Mouse (Mus musculus): ENCODE measurements around the gene Aspdh. TPM values are rescaled to one million over a fixed set of nuclear protein-coding genes. Genes with fewer than 3 reads are reported as not detected.
A peak's percentile ranks its signal among the peaks of the same experiment; 100 is the strongest.

Aspdh gene
- 0.88 and 1.6 TPM in 2 replicates for polyA plus RNA-seq (2014; fragmentation: Nextera tagmentation; extraction: Ambion mirVana)

GRCm38 (mm10) chr7:44465111-44465510, at the start of gene Aspdh:
TSS of gene Aspdh (plus strand) at chr7:44465391.
- Histone ChIP-seq H3K9me3 (ENCODE audit: control insufficient read depth, low read length) (no peaks in the 10 kb centered on the region), H3K4me2 (replicated peaks; ENCODE audit: low read depth, low read length) (no peak within 1 kb of the TSS), H3K27ac (ENCODE audit: low read depth, low read length) (no peak within 1 kb of the TSS), H3K4me1 (ENCODE audit: control insufficient read depth, insufficient read depth, low read length) (peaks cover 10% of the 10 kb centered on the region), H3K4me3 (ENCODE audit: low read length) (no peak within 1 kb of the TSS), H3K27me3 (ENCODE audit: control insufficient read depth, insufficient read depth, low read length) (peaks cover 45% of the 10 kb centered on the region), H3K9ac (ENCODE audit: low read depth, low read length) (no peak within 1 kb of the TSS), H3K36me3 (ENCODE audit: control insufficient read depth, insufficient read depth, low read length) (no peaks in the 10 kb centered on the region)
- WGBS, result 86% methylated on average over 2 of the region's 2 CpGs
- no peak for ATAC-seq (ENCODE audit: low FRiP score, low TSS enrichment)

- peak; percentile 47; the same call in 1 of the 2 replicates for ATAC-seq (ENCODE audit: low FRiP score, low TSS enrichment)
- Histone ChIP-seq H3K4me3 (ENCODE audit: low read length) (no peak overlapping the region; the same call in 1 of the 2 replicates), H3K36me3 (ENCODE audit: control insufficient read depth, insufficient read depth, low read length) (no peaks in the 10 kb centered on the region), H3K27ac (ENCODE audit: low read depth, low read length) (no peak overlapping the region), H3K4me2 (replicated peaks; ENCODE audit: low read depth, low read length) (peak overlapping the region; percentile 91; the same call in 1 of the 2 replicates), H3K9me3 (ENCODE audit: control insufficient read depth, low read length) (no peaks in the 10 kb centered on the region), H3K4me1 (ENCODE audit: control insufficient read depth, insufficient read depth, low read length) (0 out of 2 replicates have a peak, but pooled peaks cover 7% of the 10 kb centered on the region), H3K27me3 (ENCODE audit: control insufficient read depth, insufficient read depth, low read length) (peaks cover 53% of the 10 kb centered on the region), H3K9ac (ENCODE audit: low read depth, low read length) (no peak overlapping the region)
- whole genome bisulfite sequencing, result 6% methylated on average over 8 of the region's 8 CpGs
Measured at GRCm38 (mm10) chr7:44427666-44428065, 37.5 kb upstream of the Aspdh start.

GRCm38 (mm10) chr7:44428171-44428950, 36.8 kb upstream of the Aspdh start:
- no peaks in the 10 kb centered on the region for H3K9me3 ChIP-seq (ENCODE audit: control insufficient read depth, low read length)
- no peak overlapping the region for H3K27ac ChIP-seq (ENCODE audit: low read depth, low read length)
- ATAC-seq (ENCODE audit: low FRiP score, low TSS enrichment), result 0 out of 2 replicates have a peak, but pooled peaks have one; percentile 33
- H3K9ac ChIP-seq (ENCODE audit: low read depth, low read length), result peak overlapping the region; percentile 44; the same call in 1 of the 2 replicates
- peaks cover 53% of the 10 kb centered on the region for H3K27me3 ChIP-seq (ENCODE audit: control insufficient read depth, insufficient read depth, low read length)
- H3K4me2 ChIP-seq (replicated peaks; ENCODE audit: low read depth, low read length), result peak overlapping the region; percentile 91
- peak overlapping the region; percentile 47 for H3K4me3 ChIP-seq (ENCODE audit: low read length)
- 2% methylated on average over 17 of the region's 38 CpGs for WGBS
- 0 out of 2 replicates have a peak, but pooled peaks cover 7% of the 10 kb centered on the region for H3K4me1 ChIP-seq (ENCODE audit: control insufficient read depth, insufficient read depth, low read length)
- H3K36me3 ChIP-seq (ENCODE audit: control insufficient read depth, insufficient read depth, low read length), result no peaks in the 10 kb centered on the region

GRCm38 (mm10) chr7:44428968-44429521, 36.1 kb upstream of the Aspdh start, which contains the start of gene Lrrc4b:
TSS of gene Lrrc4b (plus strand) at chr7:44429018.
- under 1% methylated on average over 37 of the region's 69 CpGs for WGBS
- Histone ChIP-seq H3K4me2 (replicated peaks; ENCODE audit: low read depth, low read length) (peak within 1 kb of the TSS; percentile 91), H3K4me3 (ENCODE audit: low read length) (peak within 1 kb of the TSS; percentile 47), H3K36me3 (ENCODE audit: control insufficient read depth, insufficient read depth, low read length) (no peaks in the 10 kb centered on the region), H3K9me3 (ENCODE audit: control insufficient read depth, low read length) (no peaks in the 10 kb centered on the region), H3K27ac (ENCODE audit: low read depth, low read length) (no peak within 1 kb of the TSS), H3K27me3 (ENCODE audit: control insufficient read depth, insufficient read depth, low read length) (peaks cover 53% of the 10 kb centered on the region), H3K9ac (ENCODE audit: low read depth, low read length) (peak within 1 kb of the TSS; percentile 44), H3K4me1 (ENCODE audit: control insufficient read depth, insufficient read depth, low read length) (0 out of 2 replicates have a peak, but pooled peaks cover 7% of the 10 kb centered on the region)
- ATAC-seq (ENCODE audit: low FRiP score, low TSS enrichment), result peak; percentile 40; the same call in 1 of the 2 replicates

GRCm38 (mm10) chr7:44429534-44430488, 35.4 kb upstream of the Aspdh start:
- WGBS, result 3% methylated on average over 30 of the region's 32 CpGs
- peak overlapping the region; percentile 47 for H3K4me3 ChIP-seq (ENCODE audit: low read length)

GRCm38 (mm10) chr7:44432550-44432949, 32.6 kb upstream of the Aspdh start:
- peaks cover 44% of the 10 kb centered on the region for H3K27me3 ChIP-seq (ENCODE audit: control insufficient read depth, insufficient read depth, low read length)
- H3K4me2 ChIP-seq (replicated peaks; ENCODE audit: low read depth, low read length), result no peak overlapping the region
- no peaks in the 10 kb centered on the region for H3K36me3 ChIP-seq (ENCODE audit: control insufficient read depth, insufficient read depth, low read length)
- H3K9ac ChIP-seq (ENCODE audit: low read depth, low read length), result no peak overlapping the region
- 66% methylated on average over 6 of the region's 6 CpGs for WGBS
- no peak overlapping the region for H3K4me3 ChIP-seq (ENCODE audit: low read length)
- ATAC-seq (ENCODE audit: low FRiP score, low TSS enrichment), result no peak
- H3K4me1 ChIP-seq (ENCODE audit: control insufficient read depth, insufficient read depth, low read length), result 0 out of 2 replicates have a peak, but pooled peaks cover 7% of the 10 kb centered on the region
- no peak overlapping the region for H3K27ac ChIP-seq (ENCODE audit: low read depth, low read length)
- no peaks in the 10 kb centered on the region for H3K9me3 ChIP-seq (ENCODE audit: control insufficient read depth, low read length)

More at GRCm38 (mm10) chr7:44429534-44430488, 35.4 kb upstream of the Aspdh start:
- ATAC-seq (ENCODE audit: low FRiP score, low TSS enrichment), result 0 out of 2 replicates have a peak, but pooled peaks have one; percentile 11
- H3K4me2 ChIP-seq (replicated peaks; ENCODE audit: low read depth, low read length), result peak overlapping the region; percentile 91
- no peaks in the 10 kb centered on the region for H3K36me3 ChIP-seq (ENCODE audit: control insufficient read depth, insufficient read depth, low read length)
- 0 out of 2 replicates have a peak, but pooled peaks cover 7% of the 10 kb centered on the region for H3K4me1 ChIP-seq (ENCODE audit: control insufficient read depth, insufficient read depth, low read length)
- H3K9ac ChIP-seq (ENCODE audit: low read depth, low read length), result no peak overlapping the region; the same call in 1 of the 2 replicates
- peaks cover 53% of the 10 kb centered on the region for H3K27me3 ChIP-seq (ENCODE audit: control insufficient read depth, insufficient read depth, low read length)
- H3K27ac ChIP-seq (ENCODE audit: low read depth, low read length), result no peak overlapping the region
- no peaks in the 10 kb centered on the region for H3K9me3 ChIP-seq (ENCODE audit: control insufficient read depth, low read length)

GRCm38 (mm10) chr7:44433371-44433770, 31.8 kb upstream of the Aspdh start:
- Histone ChIP-seq H3K27me3 (ENCODE audit: control insufficient read depth, insufficient read depth, low read length) (peaks cover 40% of the 10 kb centered on the region), H3K9ac (ENCODE audit: low read depth, low read length) (no peak overlapping the region), H3K9me3 (ENCODE audit: control insufficient read depth, low read length) (no peaks in the 10 kb centered on the region), H3K4me2 (replicated peaks; ENCODE audit: low read depth, low read length) (no peak overlapping the region), H3K27ac (ENCODE audit: low read depth, low read length) (no peak overlapping the region), H3K4me3 (ENCODE audit: low read length) (no peak overlapping the region), H3K36me3 (ENCODE audit: control insufficient read depth, insufficient read depth, low read length) (no peaks in the 10 kb centered on the region), H3K4me1 (ENCODE audit: control insufficient read depth, insufficient read depth, low read length) (0 out of 2 replicates have a peak, but pooled peaks cover 7% of the 10 kb centered on the region)
- 2% methylated on average over 7 of the region's 7 CpGs for WGBS
- ATAC-seq (ENCODE audit: low FRiP score, low TSS enrichment), result peak; percentile 70

GRCm38 (mm10) chr7:44434089-44434488, 31.1 kb upstream of the Aspdh start:
- no peaks in the 10 kb centered on the region for H3K36me3 ChIP-seq (ENCODE audit: control insufficient read depth, insufficient read depth, low read length)
- 47% methylated on average over 9 of the region's 9 CpGs for WGBS
- no peak overlapping the region for H3K9ac ChIP-seq (ENCODE audit: low read depth, low read length)
- 0 out of 2 replicates have a peak, but pooled peaks cover 5% of the 10 kb centered on the region for H3K4me1 ChIP-seq (ENCODE audit: control insufficient read depth, insufficient read depth, low read length)
- H3K4me3 ChIP-seq (ENCODE audit: low read length), result no peak overlapping the region
- H3K9me3 ChIP-seq (ENCODE audit: control insufficient read depth, low read length), result no peaks in the 10 kb centered on the region
- ATAC-seq (ENCODE audit: low FRiP score, low TSS enrichment), result no peak
- no peak overlapping the region for H3K4me2 ChIP-seq (replicated peaks; ENCODE audit: low read depth, low read length)
- no peak overlapping the region for H3K27ac ChIP-seq (ENCODE audit: low read depth, low read length)
- peaks cover 35% of the 10 kb centered on the region for H3K27me3 ChIP-seq (ENCODE audit: control insufficient read depth, insufficient read depth, low read length)

All from kidney, embryonic 14.5 days (tissue).